Mouse (Mus musculus) T-helper 1 cell (primary cell): ENCODE results near the gene Stx19.

Experiments
- in situ Hi-C: fragments of 300-600 bp; cut with MboI, MseI; formaldehyde crosslinking; loops from one replicate; pipeline ENCODE4 v1.15.1; 2025; ENCODE audit warnings: high pct_unique_total_duplicates

Gene Stx19

GRCm38 (mm10) chr16:62814491-62814890 lies at the start of gene Stx19:
Stx19 (plus strand) TSS chr16:62814676.
- in situ Hi-C loops: loop anchor here (10.0 kb wide), 1 partner anchor 690 kb away; no protein-coding TSS in a partner anchor

GRCm38 (mm10) chr16:62773462-62773861 lies 41.0 kb upstream of the Stx19 start:
- in situ Hi-C loops: no loop called here

- in situ Hi-C loops: no loop called here
Observed at GRCm38 (mm10) chr16:62776034-62776433, 38.4 kb upstream of the Stx19 start.

GRCm38 (mm10) chr16:62778282-62778681 lies 36.2 kb upstream of the Stx19 start:
- in situ Hi-C loops: no loop called here

GRCm38 (mm10) chr16:62782229-62782628 lies 32.2 kb upstream of the Stx19 start:
- in situ Hi-C loops: no loop called here

- in situ Hi-C loops: no loop called here
Observed at GRCm38 (mm10) chr16:62786621-62787331, 27.7 kb upstream of the Stx19 start, which contains the start of gene Nsun3. Nsun3 (minus strand) TSS chr16:62786818.

GRCm38 (mm10) chr16:62796608-62797007 lies 17.9 kb upstream of the Stx19 start:
- in situ Hi-C loops: no loop called here

- in situ Hi-C loops: no loop called here
Observed at GRCm38 (mm10) chr16:62798808-62799207, 15.7 kb upstream of the Stx19 start.

- in situ Hi-C loops: no loop called here
Observed at GRCm38 (mm10) chr16:62799426-62799825, 15.1 kb upstream of the Stx19 start.

- in situ Hi-C loops: no loop called here
Observed at GRCm38 (mm10) chr16:62799839-62800238, 14.6 kb upstream of the Stx19 start.

GRCm38 (mm10) chr16:62804621-62805020 lies 9.9 kb upstream of the Stx19 start:
- in situ Hi-C loops: no loop called here

- in situ Hi-C loops: no loop called here
Observed at GRCm38 (mm10) chr16:62807249-62807979, 7.1 kb upstream of the Stx19 start.

GRCm38 (mm10) chr16:62810855-62811254 lies 3.6 kb upstream of the Stx19 start:
- in situ Hi-C loops: loop anchor here (10.0 kb wide), 1 partner anchor 686 kb away; no protein-coding TSS in a partner anchor

GRCm38 (mm10) chr16:62813790-62814189 lies 686 bp upstream of the Stx19 start:
- in situ Hi-C loops: loop anchor here (10.0 kb wide), 1 partner anchor 689 kb away; no protein-coding TSS in a partner anchor

- in situ Hi-C loops: no loop called here
Observed at GRCm38 (mm10) chr16:62822472-62822871, 8.0 kb downstream of the Stx19 start.

GRCm38 (mm10) chr16:62826156-62827001 lies 11.9 kb downstream of the Stx19 start:
- in situ Hi-C loops: no loop called here

GRCm38 (mm10) chr16:62832027-62832426 lies 17.6 kb downstream of the Stx19 start:
- in situ Hi-C loops: no loop called here

GRCm38 (mm10) chr16:62832481-62832880 lies 18.0 kb downstream of the Stx19 start:
- in situ Hi-C loops: no loop called here

- in situ Hi-C loops: no loop called here
Observed at GRCm38 (mm10) chr16:62834016-62834735, 19.7 kb downstream of the Stx19 start.

- in situ Hi-C loops: no loop called here
Observed at GRCm38 (mm10) chr16:62845341-62845740, 30.9 kb downstream of the Stx19 start.
